Mouse (Mus musculus): ENCODE measurements around the gene Frmd4a. TPM values are rescaled to one million over a fixed set of nuclear protein-coding genes. Genes with fewer than 3 reads are reported as not detected.
A peak's percentile ranks its signal among the peaks of the same experiment; 100 is the strongest.

Frmd4a gene
- total RNA-seq, 2 experiments from 2014 or later: 10.8 to 14.2 TPM

GRCm38 (mm10) chr2:4361981-4362834 is 344.7 kb downstream of the Frmd4a start:
- intact Hi-C loops (cut with DNase I; ENCODE audit: low total_unique reads): no loop called here
- DNase-seq: no peak

- intact Hi-C loops (cut with DNase I; ENCODE audit: low total_unique reads): no loop called here
- no peak for DNase-seq
Measured at GRCm38 (mm10) chr2:4364908-4365307, 347.4 kb downstream of the Frmd4a start.

DNA sequence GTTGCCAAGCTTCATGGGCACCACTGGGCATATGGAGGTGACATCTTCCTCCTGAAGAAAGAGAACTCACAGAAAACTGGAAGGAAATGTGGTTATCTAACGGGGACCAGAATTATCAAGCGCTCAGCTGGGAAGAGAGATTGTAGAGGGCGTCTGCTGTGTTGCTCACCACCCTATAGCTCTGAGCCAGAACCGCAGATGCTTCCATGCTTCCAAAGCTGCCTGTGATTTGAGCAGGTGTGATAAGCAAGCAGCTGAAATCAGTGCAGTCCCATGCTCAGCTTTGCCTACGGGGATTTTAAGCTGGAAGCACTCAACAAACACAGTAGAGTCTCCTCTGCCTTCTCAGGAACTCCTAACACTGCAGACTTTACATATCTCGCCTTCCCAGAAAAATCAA is 351.0 kb downstream of the Frmd4a start:
- intact Hi-C loops (cut with DNase I; ENCODE audit: low total_unique reads): no loop called here
- no peak for DNase-seq

- intact Hi-C loops (cut with DNase I; ENCODE audit: low total_unique reads): no loop called here
- DNase-seq: no peak
Measured at GRCm38 (mm10) chr2:4370499-4370898, 353.0 kb downstream of the Frmd4a start.

- DNase-seq: no peak
- intact Hi-C loops (cut with DNase I; ENCODE audit: low total_unique reads): no loop called here
Measured at GRCm38 (mm10) chr2:4371341-4371740, 353.8 kb downstream of the Frmd4a start.

GRCm38 (mm10) chr2:4378844-4379243 is 361.3 kb downstream of the Frmd4a start:
- intact Hi-C loops (cut with DNase I; ENCODE audit: low total_unique reads): no loop called here
- no peak for DNase-seq

- intact Hi-C loops (cut with DNase I; ENCODE audit: low total_unique reads): no loop called here
- DNase-seq: no peak
Measured at GRCm38 (mm10) chr2:4380435-4380834, 362.9 kb downstream of the Frmd4a start.

DNA sequence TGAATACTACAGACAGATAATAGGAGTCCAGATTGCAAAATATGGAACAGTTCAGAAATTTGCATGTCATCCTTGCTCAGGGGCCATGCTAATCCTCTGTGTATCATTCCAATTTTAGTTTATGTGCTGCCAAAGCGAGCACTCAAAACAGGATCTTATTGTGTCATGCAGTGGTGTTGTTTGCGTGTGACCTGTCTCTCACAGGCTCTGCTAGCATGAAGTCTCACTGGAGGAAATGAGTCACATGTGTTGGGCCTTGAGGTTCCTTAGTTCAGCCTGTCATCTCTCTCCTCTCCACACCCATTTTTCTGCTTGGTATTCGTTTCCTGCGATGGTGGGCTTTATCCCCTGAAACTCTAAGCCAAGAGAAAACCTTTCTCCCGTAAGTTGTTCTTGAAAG is 363.4 kb downstream of the Frmd4a start:
- intact Hi-C loops (cut with DNase I; ENCODE audit: low total_unique reads): no loop called here

DNA sequence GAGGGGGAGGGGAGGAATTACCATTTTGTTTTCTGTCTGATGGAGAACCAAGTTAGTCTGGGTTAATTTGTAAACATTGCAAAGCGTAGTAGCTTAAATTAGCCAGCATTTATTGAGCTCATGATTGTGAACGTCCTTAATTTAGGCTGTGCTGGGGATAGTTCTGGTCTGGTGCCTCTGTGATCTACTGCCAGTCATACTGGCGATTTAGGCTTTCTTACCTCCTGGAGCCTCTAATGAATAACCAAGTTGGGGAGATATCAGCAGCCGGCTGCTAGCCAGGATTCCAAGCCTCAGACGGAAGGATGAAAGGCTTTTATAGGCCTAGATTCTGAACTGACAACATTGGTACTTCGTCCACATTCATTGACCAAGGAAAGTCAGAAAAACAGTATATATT is 369.0 kb downstream of the Frmd4a start:
- DNase-seq: no peak
- intact Hi-C loops (cut with DNase I; ENCODE audit: low total_unique reads): no loop called here

More for the DNA sequence above, 363.4 kb downstream of the Frmd4a start:
- no peak for DNase-seq

DNA sequence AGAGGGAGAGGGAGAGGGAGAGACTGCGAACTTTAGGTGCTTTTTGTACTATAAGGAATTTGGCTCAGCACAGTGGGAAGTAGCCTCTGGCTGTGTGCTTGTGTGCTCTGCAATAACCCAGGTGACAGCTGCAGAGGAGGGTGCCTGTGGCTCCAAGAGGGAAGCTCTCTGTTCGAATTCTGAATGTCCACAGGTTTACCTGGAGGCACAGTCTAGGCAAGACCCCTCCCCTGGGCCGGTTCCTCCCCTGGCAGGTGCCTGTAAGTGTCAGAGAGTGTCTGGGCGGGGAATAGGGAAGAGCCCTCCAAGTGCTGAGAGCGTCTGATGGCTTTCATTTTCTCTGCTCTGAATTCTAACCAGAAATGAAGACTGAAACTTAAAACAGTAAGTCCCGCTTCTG is 371.8 kb downstream of the Frmd4a start:
- no peak for DNase-seq
- intact Hi-C loops (cut with DNase I; ENCODE audit: low total_unique reads): no loop called here

DNA sequence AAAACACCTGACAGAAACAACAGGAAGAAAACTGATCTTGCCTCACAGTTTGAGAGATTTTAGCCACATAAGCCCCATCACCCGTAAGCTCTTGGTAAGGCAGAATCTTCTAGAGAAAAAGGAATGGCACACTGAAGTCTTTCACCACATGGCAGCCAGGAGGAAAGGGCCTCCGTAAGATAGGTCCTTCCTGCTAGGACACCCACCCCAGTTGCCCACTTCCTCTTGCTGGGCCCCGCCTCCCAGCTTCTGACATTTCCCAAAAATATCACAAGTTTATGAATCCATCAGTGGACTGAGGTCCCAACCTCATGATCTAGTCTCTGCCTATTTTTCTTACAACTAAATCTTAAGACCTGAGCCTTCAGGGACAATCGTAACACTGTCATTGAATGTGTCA is 373.6 kb downstream of the Frmd4a start:
- intact Hi-C loops (cut with DNase I; ENCODE audit: low total_unique reads): loop anchor here (10.0 kb wide), 1 partner anchor 94 kb away; no protein-coding TSS in a partner anchor
- no peak for DNase-seq

- peak; percentile 21 for DNase-seq
- intact Hi-C loops (cut with DNase I; ENCODE audit: low total_unique reads): loop anchor here (10.0 kb wide), 1 partner anchor 93 kb away; no protein-coding TSS in a partner anchor
Measured at GRCm38 (mm10) chr2:4391678-4392085, 374.2 kb downstream of the Frmd4a start.

DNA sequence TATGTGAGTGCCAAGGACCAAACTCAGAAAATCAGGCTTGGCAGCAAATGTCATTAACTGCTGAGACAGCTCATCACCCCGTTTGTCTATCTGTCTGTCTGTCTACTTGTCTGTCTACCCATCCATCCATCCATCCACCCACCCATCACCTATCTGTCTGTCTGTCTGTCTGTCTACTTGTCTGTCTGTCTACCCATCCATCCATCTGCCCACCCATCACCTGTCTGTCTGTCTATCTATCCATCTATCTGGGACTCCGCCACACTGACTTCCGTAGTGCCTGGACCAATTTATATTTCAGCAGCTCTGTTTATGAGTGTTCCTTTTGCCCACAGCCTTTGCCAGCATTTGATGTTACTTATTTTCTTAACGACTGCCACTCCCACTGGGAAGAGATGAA is 375.5 kb downstream of the Frmd4a start:
- intact Hi-C loops (cut with DNase I; ENCODE audit: low total_unique reads): loop anchor here (10.0 kb wide), 1 partner anchor 92 kb away; no protein-coding TSS in a partner anchor
- DNase-seq: no peak

GRCm38 (mm10) chr2:4394641-4395040 is 377.1 kb downstream of the Frmd4a start:
- intact Hi-C loops (cut with DNase I; ENCODE audit: low total_unique reads): loop anchor here (10.0 kb wide), 1 partner anchor 90 kb away; no protein-coding TSS in a partner anchor
- no peak for DNase-seq

- intact Hi-C loops (cut with DNase I; ENCODE audit: low total_unique reads): loop anchor here (10.0 kb wide), 1 partner anchor 85 kb away; no protein-coding TSS in a partner anchor
- no peak for DNase-seq
Measured at GRCm38 (mm10) chr2:4399721-4400120, 382.2 kb downstream of the Frmd4a start.

DNA sequence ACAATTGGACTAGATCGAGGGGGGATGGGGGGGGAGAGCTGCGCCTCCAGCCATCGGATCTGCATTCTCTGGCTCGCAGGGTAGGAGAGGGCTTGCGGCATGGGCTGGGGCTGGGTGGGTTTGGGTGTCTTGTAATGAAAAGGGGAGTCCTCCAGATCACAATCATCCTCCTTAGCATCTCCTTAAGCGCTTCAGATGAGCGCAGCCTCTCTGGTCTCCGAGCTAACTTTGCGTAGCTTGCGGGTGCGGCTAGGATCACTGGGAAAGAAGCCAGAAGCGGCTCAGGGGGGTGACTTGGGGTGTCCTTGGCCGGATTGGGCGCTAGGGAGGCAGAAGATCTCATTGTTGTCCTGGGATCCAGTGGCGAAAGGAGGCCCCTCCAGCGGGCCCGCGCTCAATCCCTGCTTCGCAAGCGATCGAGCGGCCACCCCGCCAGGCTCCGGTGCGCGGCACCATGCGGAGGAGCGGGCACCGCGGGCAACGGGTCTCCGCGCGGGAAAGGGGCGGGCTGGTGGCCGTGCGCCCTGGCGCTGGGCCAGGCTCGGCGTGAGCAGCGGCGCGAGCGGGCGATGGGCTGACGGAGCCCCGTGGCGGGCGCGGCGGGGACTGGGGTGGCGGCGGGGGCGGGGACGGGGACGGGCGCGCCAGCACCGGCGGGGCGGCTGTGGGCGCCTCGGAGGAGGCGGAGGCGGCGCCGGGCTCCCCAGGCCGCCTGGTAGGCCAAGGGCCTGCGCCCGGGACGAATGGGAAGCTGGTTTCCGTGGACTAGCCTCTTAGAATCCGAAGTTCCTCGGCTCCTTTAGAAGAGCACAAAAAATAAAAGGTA is 383.5 kb downstream of the Frmd4a start:
- DNase-seq: peak; percentile 66
- intact Hi-C loops (cut with DNase I; ENCODE audit: low total_unique reads): no loop called here

DNA sequence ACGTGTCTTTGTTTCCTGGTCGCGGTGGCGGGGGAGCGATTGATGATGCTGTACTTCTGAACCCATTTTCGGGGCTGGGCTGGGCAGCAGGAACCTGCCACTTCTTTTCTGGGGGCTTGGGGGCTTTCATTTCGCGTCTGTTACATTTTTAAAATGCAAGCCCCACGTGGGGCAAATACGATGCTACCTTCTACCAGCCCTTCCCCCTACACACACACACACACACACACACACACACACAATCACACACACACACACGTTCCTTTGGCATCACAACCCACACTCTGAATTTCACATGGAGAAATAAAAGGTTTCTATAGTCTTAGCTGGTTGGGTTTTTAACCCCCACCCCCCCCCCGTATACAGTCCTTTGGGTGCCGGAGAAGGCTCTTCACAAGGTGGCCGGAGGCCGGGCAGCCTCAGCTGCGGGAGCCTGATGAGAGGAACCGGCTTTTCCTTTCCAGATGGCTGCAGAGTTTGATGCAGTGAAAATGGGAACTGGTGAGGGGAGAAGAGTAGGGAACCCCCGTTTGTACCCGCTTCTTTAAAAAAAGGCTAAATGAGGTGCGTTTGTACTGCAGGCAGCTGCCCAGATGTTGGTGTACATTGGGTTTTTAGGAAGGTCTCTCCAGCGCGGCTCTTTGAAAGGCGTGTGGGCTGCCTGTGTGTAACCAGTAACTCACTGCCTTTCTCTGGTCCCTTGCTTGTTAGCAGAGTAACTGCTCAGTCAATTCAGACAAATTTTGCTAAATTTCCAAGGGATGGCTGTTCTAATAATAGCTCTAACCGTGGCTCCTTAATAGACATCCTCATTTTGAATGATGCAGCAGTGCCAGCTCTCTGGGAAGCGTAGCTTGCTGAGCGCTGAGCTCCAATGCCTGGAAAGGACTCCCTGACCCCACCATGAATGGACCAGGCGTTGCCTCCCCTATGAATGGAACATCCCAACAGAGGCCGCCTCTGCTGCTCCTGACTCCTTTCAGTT is 384.4 kb downstream of the Frmd4a start:
- intact Hi-C loops (cut with DNase I; ENCODE audit: low total_unique reads): no loop called here
- DNase-seq: peak; percentile 52

DNA sequence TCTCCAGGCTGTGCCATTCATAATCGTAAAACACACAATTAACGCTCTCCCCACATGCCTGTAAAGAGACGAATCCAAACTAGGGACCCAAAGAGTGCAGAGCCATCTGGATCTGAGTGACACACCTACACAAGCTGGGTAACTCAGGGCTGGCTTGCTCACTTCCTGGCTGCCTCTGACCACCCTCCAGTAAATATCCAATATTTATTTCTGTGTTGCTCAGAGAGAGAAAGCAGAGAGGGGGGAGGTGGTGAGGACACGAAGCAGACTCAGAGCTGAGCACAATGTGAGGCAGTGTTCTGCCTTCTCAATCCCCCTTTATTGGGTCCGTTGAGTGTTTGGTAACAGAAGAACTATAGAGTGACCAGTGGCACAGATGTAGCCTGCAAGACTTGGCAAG is 389.5 kb downstream of the Frmd4a start:
- no peak for DNase-seq
- intact Hi-C loops (cut with DNase I; ENCODE audit: low total_unique reads): no loop called here

- DNase-seq: no peak
- intact Hi-C loops (cut with DNase I; ENCODE audit: low total_unique reads): no loop called here
Measured at GRCm38 (mm10) chr2:4409810-4410433, 392.4 kb downstream of the Frmd4a start.
